Mouse (Mus musculus) T-helper 2 cell (primary cell): ENCODE results near the gene Bpifa6.
"Not testable (repeated sequence)": the region's sequence is repeated elsewhere in the genome, so short reads cannot be mapped to it uniquely, and the experiment has no call there.

ENCODE experiments used
- in situ Hi-C: fragments of 300-600 bp; cut with MboI, MseI; formaldehyde crosslinking; loops from one replicate; pipeline ENCODE4 v1.15.1; 2025; ENCODE audit warnings: high pct_unique_total_duplicates

Bpifa6 gene

DNA sequence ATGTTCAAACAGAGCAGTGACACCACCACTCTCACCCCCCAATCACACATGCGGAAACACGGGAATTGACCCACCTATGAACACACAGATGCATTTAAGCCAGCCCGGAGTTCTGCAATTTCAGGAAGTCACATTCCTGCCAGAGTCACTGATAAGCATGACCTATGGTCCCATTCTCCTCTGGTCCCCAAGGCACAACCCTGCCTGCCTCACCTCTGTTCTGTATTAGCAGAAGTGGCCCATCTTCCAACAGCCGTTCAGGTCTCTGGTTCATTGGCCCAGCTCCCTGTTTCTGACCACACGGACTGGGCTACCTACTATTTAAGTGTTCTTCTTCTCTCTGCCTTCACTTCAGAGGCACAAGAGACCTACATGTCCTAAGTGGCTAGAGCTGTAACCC, at the start of gene Bpifa6:
Bpifa6 (plus strand) TSS at position 364 of the 400 bp plus-strand sequence.
- in situ Hi-C loops, result no loop called here

DNA sequence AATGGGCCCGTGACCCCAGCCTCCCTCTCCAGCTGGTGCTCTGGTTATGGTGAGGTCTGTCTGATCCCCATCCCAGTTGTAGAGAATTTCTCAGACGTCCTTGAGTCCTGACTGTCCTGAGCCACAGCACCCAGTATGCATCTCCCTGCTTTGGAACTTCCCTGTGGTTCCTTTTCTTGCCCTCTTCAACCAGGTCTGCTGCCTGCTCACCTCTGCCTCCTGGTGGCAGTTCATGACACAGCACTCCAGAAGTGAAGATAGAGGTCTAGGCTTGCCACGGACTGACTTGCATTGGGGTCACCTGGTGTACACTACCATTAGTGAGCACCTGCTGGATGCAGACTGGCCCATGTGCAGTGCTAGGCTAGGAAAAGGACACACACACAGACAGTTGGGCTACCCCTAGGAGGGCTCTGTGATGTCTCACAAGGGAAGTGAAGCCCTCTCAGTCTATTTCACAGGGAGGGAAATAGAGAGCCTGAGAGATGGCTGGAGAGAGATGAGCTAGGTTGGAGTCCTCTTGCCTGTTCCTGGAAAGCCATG, 44.8 kb upstream of the Bpifa6 start:
- in situ Hi-C loops, result loop anchor here (10.0 kb wide), 1 partner anchor 255 kb away; no protein-coding TSS in a partner anchor

DNA sequence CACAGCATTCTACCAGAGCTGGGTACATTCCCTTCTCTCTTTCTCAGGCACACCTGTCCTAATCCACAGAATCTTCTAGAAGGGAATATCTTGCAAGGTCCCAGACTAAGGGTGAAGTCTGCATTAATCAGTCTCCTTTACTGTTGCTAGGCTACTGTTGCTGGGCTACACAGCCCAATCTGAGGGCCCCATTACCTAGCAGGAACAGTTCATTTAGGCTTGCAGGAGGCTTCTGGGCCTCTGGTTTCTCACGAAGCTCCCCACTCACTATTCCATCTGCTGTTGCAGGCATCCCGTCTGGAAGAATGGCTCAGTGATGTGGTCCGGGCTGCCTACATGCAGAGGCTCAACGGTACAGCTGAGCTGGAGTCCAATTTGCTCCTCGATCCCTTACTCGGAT, 43.6 kb upstream of the Bpifa6 start:
- in situ Hi-C loops, result loop anchor here (10.0 kb wide), 1 partner anchor 256 kb away; no protein-coding TSS in a partner anchor

DNA sequence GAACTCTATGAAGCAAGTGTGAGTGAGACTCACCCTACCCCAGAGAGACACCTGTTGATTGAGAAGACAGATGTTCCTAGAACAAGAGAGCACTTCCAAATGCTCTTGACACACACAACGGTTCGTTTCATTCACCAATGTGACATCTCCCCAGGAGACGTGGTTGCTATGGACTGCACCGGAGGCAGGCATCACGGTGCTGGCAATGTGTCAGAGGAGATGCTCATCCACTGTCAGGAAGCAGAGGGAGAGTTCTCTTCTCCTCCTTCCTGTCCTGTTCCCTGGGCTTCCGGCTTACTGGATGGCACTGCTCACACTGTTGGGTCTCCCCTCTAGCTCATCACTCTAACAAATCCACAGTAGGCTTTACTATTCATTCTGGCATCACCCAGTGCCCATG, 41.4 kb upstream of the Bpifa6 start:
- in situ Hi-C loops, result loop anchor here (10.0 kb wide), 1 partner anchor 259 kb away; no protein-coding TSS in a partner anchor

DNA sequence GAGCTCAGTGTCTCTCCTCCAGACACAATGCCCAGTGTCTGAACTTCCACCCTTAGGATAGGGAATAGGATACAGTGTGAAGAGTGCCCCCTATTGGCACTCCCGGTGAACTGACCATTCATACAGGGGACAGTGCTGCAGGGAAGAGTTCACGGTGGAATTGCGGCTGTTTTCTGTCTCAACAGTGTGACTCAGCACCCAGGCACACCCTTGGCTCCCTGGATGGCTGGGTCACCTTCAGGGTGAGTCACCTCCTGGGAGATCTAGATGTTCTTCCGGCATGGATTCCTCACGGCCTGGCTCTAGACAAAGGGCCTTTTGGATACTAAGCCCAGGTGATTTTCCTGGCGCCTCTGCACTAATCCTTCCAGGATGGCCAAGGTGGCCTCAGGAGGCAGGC, 39.4 kb upstream of the Bpifa6 start:
- in situ Hi-C loops, result loop anchor here (10.0 kb wide), 1 partner anchor 261 kb away; no protein-coding TSS in a partner anchor

DNA sequence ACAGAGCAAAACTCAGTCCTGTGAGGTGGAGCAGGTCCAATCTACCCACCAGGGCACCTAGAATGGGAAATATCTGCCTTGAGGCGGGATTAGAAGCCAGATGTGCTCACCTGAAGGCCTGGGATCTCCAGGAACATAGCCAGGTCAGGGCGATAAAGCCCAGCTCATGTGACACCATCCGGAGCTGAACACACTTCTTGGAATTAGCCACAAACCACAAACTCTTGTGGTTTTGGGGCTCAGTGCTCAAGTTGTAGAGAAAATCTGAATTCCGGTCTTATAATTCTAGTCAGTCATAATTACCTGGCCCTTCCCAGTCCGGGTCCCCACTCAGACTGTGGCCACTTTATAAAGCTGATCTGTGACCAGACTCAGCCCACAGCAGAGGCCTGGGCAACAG, 36.9 kb upstream of the Bpifa6 start, which contains the start of gene Bpifb4:
Bpifb4 (plus strand) TSS at position 370 of the 400 bp plus-strand sequence.
- in situ Hi-C loops, result loop anchor here (10.0 kb wide), 1 partner anchor 263 kb away; no protein-coding TSS in a partner anchor

DNA sequence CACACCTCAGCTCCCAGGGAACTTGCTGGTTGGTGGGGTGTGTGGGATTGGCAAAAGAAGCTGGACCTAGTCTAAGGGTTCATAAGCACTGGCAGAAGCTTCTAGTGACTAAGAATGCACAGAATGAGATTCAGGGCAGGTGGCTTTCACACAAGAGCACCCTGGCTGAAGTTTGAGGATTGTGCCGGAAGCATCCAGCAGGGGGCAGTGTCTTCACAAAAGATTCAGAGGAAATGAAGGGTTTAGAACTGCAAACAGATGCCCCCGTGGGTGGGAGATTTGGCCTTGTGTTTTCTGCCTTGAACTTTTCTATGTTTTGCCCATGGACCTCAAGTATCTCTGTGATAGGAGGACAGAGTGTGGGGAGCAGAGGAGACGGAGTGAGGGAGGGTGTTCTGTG, 31.2 kb upstream of the Bpifa6 start:
- in situ Hi-C loops, result no loop called here

DNA sequence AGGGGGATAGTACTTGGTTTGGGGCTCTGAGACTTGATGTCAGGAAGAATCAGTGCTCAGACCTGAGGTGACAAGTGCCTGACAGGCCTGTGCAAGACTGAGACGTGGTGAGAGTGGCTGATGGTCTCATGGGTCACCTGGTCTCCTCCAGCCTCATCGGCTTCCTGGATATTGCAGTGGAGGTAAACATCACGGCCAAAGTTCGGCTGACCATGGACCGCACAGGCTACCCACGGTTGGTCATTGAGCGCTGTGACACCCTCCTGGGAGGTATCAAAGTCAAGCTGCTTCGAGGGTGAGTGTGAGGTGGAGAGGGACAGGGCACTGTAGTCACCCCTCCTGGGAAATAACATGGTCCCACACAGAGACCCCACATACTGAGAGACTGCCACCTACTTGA, 30.2 kb upstream of the Bpifa6 start:
- in situ Hi-C loops, result no loop called here

DNA sequence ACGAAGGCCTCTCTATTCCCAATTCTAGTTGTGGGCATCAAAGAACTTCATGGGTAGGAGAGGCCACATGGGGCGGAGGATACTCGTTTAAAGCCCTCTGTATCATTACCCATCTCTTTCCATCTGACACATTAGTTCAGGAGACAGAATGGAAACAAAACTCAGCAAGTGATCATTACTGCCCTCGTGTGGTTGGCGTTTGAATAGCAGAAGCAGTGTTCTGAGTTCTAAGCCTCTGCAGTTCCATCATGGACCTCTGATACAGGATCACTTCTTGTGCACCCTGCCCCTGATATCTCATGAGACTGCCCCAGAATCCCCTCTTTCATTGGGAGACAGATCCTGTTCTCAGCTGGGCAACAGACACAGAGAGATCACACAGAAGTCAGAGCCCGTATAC, 21.8 kb upstream of the Bpifa6 start:
- in situ Hi-C loops, result no loop called here

DNA sequence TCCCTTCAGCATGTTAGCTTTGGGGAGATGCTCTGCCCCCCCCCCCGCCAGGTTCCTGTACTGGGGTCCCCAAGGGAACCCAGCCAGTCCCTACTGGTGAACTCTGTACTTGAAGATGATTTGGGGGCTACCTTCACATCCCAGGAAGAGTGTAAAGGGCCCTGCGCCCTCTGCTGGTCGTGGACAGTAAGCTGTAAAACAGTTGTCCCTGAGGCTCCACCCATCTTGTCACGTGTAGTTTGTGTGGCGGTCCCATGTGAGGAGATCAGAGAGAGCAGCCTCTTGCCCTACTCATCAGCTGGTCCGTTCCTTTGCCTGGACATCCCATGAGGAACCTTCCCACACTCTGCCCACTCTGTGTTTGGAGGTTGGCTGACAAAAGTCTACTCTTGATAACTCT, 20.9 kb upstream of the Bpifa6 start:
- in situ Hi-C loops, result no loop called here

DNA sequence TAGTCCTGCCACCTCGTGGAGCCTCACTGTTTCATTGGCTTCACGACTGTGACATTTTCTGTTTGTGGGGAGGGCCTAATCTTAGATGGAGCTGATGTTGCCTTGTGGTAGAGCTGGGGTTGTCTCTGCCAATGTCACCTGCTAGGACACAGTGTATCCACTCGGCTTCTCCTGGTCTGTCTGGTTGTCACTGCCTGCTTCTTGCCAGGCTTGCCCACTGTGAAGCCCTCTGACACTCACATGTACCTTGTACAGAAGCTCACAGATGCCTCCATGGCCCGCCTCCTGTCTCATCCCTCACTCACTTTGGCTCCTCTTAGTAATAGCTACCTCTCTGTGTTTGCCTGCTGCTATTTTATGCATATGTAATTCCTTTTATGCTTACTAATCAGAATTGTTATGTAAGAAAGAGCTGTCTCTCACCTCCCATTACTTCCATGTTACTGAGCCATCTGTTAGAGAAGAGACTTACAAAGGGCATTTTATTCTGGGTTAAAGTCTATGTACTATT, 11.9 kb upstream of the Bpifa6 start:
- in situ Hi-C loops, result no loop called here

DNA sequence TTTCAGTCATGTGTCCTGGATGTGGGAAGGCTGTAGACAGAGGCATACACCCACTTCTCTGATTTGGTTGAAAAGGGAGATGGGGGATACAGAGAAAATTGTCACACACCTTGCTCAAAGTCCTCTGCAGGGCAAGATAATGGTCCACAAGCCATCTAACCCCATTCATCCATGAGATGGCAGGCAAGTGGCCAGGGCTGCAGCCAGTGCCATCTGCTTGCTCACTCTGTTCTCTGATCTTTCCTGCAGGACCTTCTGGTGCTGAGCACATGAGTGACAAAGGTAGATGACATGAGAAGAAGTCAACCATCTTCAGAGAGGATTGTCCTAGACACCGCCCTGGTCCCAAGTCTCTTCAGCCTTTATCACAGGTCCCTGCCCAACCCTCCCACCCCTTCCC, 11.4 kb upstream of the Bpifa6 start:
- in situ Hi-C loops, result no loop called here

DNA sequence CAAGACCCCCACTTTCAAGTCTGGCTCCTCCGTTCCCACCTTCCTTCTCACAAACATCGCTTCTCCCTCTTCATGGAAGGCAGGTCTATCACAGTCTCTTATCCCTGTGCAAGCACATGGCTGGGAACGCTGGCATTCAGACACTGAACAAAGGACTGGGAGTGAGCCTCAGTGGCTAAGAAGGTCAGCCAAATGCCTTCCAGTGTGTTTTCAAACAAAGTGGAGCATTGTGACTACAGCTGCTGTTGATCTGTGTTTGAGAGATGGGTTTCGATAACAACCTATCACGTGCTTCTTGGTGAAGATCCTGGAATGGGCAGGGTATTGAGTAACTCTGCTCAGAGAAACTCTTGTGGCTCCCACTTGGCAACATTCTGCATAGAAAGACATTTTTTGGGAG, 4.5 kb upstream of the Bpifa6 start:
- in situ Hi-C loops, result no loop called here

DNA sequence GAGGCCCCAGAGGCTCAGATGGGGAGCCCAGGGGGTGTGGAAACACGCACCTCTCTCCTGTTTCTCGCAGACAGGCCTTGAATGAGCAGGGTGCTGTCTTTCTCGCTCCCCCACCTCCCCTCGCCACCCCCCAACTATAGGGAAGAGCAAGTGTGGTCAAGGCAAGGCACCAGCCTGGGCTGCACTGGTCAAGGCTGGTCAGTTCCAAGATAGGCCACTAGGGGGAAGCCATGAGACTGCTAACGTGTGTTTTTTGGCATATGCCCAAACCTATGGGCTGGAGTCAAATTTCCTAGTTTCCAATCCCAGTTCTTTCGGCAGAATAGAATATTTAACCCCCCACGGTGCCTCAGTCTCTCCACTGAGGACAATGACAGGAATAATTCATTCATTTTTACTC, 21.0 kb downstream of the Bpifa6 start:
- in situ Hi-C loops, result no loop called here

DNA sequence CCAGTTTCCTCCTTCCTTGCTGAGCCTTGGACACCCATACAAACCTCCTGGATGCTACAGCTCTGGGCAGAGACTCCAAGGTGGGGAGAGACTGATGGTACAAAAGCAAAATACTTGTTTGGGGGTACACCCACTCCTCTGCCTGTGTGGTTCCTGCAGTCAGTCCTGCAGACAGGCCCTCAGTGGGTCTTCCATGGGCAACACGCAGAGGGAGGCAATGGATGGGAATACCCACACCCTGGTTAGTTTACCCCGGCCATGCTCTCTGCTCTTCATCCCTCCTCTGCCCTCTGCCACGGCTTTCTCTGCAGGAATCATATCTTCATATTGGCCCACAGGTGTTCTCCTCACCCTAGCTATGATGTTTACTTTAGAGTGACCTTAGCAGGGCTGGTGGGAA, 25.8 kb downstream of the Bpifa6 start:
- in situ Hi-C loops, result no loop called here

DNA sequence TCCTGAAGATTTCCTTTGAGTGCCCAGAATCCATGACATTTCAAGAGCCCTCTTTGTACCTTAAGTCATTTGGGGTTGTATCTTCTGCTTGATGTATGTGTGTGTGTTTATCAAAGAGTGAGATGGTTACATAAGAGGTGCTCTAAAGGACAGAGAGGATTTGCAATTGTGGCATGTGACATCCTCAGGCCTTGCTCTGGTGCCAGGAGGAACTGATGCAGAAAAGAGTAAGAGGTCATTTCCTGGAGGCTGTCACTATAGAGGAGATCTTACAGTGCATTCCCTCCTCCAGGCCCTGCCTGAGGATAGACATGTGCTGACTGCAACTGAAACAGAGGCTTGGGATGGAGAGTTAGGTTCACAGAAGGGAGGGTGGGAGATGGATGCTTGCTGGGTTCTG, 26.3 kb downstream of the Bpifa6 start:
- in situ Hi-C loops, result no loop called here

DNA sequence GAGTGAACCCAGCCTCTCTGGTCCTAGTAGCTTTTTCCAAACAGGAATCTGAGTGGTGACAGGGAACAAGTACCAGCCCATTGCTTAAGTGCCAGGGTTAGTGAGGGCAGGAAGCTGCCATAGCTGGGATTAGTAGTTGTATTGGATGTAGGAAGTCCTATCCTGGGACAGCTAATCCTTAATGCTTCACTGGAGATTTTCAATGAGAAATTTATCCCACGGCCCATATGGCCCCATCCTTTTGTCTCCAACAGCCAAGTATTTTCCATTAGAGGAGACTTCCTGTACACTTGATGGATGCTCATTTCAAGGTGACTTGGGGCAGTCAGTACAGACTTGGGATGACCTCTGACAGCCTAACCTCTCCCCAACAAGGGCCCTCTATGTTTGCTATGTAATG, 29.7 kb downstream of the Bpifa6 start:
- in situ Hi-C loops, result no loop called here

DNA sequence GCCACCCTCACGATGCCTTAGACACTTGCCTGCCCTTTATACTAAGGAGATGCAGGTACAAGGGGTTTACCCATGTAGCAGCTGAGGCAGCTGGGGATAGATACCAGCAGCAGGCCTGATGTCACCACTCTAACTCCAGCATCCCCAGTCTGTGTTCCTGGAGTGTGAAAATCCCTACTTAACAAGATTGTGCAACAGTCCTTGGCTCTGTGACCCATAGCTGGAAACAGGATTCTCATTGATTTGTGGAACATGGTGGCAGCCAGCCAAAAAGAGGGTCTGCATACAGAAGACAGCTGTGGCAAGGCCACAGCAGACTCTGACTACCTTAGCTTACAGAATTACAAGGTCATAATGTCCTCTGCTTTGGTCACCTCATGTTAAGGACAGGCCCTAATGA, 30.3 kb downstream of the Bpifa6 start:
- in situ Hi-C loops, result no loop called here

DNA sequence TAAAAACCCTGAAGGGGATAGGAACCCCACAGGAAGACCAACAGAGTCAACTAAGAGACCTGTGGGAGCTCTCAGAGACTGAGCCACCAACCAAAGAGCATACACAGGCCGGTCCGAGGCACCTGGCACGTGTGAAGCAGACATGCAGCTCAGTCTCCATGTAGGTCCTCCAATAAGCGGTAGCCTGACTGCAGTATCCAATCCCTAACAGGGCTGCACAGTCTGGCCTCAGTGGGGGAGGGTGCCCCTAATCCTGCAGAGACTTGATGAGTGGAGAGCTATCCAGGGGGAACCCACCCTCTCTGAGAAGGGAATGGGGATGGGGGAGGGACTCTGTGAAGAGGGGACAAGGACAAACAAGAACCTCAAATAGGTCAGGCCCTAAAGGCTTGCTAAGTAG, 31.0 kb downstream of the Bpifa6 start:
- in situ Hi-C loops, result no loop called here

DNA sequence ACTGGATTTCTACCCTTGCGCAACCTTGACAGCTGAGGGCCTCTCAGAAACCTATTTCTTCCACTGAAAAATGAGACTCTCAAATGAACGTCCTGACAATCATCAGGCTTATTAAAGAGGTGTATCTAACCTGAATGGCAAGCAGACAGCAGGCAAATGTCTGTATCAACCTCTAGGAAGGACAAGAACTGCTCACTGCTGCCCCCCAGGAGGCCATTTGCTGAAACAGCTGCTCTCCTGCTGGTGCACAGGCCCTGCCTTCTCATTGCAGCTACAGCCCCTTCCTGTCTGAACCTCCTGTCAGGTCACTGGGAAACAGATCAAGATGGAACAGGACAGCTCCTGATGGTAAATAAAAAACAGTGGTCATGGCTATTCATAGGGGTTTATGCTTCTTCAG, 31.6 kb downstream of the Bpifa6 start:
- in situ Hi-C loops, result no loop called here

DNA sequence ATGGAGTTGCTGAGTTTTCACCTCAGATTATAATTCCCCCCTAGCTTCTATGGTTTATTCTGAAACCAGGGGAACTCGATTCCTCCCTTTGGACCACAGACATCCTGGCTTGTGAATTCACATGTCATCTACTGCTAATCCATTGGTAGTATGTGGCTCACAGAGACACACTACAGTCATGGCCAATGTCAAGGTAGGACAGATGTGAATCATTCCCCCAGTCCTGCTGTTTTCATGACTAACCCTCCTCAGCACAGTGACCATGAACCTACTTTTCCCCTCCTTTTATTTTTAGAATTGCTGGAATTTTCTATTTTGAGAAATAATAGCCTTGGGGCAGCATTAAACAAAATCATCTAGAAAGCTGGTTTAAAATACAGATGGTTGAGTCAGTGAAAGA, 32.6 kb downstream of the Bpifa6 start:
- in situ Hi-C loops, result no loop called here

DNA sequence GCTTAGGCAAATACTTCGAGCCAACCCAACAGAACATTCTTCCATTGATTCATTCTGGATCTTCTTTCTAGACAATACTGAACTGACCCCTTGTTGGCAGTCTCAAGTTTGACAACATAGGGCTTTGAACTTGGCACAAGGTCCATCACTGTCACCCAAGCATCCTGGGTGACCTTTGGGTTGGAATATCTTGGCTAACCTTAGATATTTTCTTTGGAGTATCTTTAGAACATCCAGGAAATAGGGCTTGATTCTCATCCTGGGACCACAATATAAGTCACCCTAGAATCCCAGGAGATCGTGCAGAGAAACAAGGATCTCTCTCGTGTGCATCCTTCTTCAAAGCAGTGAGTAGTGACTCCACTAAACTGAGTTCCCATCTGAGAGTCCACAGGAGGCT, 33.2 kb downstream of the Bpifa6 start, which contains the start of gene Bpifa2:
Bpifa2 (plus strand) TSS at position 301 of the 400 bp plus-strand sequence.
- in situ Hi-C loops, result no loop called here

DNA sequence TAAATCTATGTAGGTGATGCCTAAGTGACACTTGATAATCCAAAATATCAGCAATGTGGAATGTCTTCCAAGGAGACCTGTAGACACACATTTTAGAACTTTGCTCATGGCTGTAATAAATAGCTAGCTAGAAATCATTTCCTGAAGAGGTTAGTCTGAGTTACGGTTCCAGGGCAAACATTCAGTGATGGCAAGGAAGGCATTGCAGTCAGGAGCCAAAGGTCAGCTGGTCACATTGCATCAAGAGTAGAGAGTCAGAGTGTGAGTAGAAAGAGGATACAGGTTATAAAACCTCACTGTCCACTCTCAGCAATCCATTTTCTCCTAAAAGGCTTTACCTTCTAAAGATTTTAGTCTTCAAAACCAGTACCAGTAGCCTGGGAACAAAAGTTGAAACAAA, 43.2 kb downstream of the Bpifa6 start:
- in situ Hi-C loops, result no loop called here

DNA sequence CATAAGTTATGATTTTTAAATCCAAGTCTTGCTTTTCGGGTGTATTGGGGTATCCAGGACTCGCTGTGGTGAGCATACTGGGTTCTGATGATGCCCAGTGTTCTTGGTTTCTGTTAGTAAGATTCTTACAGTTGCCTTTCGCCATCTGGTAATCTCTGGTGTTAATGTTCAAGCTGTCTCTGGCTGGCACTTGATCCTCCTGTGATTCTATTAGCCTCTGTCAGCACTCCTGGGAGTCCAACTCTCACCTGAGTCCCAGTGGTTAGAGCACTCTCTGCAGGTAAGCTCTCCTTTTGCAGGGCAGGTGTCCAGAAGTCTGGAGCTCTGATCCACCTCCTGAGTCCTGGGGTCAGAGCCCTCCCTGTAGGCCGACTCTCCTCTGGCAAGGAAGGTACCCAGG, 49.9 kb downstream of the Bpifa6 start:
- in situ Hi-C loops, result not testable (repeated sequence)
